Mouse (Mus musculus) hindbrain, embryonic 12.5 days (tissue): Measurements from ENCODE around the gene Fat1. TPM values are rescaled to one million over a fixed set of nuclear protein-coding genes. Genes with fewer than 3 reads are reported as not detected.

Experiments
- ATAC-seq: fragments of 200-750 bp; cut with Nextera tagmentation; 2 replicates; pipeline ENCODE4 v1.8.0; 2017; ENCODE audit warnings: moderate TSS enrichment; ENCODE audit not compliant: low FRiP score
- H3K27ac ChIP-seq: fragments of 300-500 bp; sonication (generic); 2 replicates; pipeline ENCODE4 v1.5.1; 2016; ENCODE audit warnings: mild to moderate bottlenecking
- H3K27me3 ChIP-seq: fragments of 300-500 bp; sonication (generic); 2 replicates; pipeline ENCODE4 v1.6.1; 2016; ENCODE audit warnings: mild to moderate bottlenecking
- H3K36me3 ChIP-seq: fragments of 300-500 bp; sonication (generic); 2 replicates; pipeline ENCODE4 v1.6.1; 2016; ENCODE audit warnings: mild to moderate bottlenecking
- H3K4me1 ChIP-seq: fragments of 300-500 bp; sonication (generic); 2 replicates; pipeline ENCODE4 v1.6.1; 2016
- H3K4me2 ChIP-seq: fragments of 300-500 bp; sonication (generic); replicated peaks from 2 replicates; pipeline ENCODE4 v1.6.1; 2016; ENCODE audit warnings: mild to moderate bottlenecking
- H3K4me3 ChIP-seq: fragments of 300-500 bp; sonication (generic); 2 replicates; pipeline ENCODE4 v1.5.1; 2016; ENCODE audit warnings: mild to moderate bottlenecking
- H3K9ac ChIP-seq: fragments of 300-500 bp; sonication (generic); 2 replicates; pipeline ENCODE4 v1.6.1; 2016; ENCODE audit warnings: mild to moderate bottlenecking, moderate library complexity
- H3K9me3 ChIP-seq: fragments of 300-500 bp; sonication (generic); replicated peaks from 2 replicates; pipeline ENCODE4 v1.6.1; 2016; ENCODE audit warnings: mild to moderate bottlenecking
- WGBS: fragments of 180-500 bp; shearing (Covaris S2); methylation state at CpG from one replicate; pipeline ENCODE4 v1.1.7; 2016; 5-methylcytosine and 5-hydroxymethylcytosine counted together
- polyA plus RNA-seq: library from polyadenylated mRNA; unstranded; fragments of >200 nt; fragmentation: Nextera tagmentation; extraction: Ambion mirVana; gene quantifications from 2 replicates; pipeline ENCODE4 v1.2.1, GENCODE M21; 2016

Fat1 gene
- polyA plus RNA-seq, 1 experiment from 2014 or later: 19.6 TPM

DNA sequence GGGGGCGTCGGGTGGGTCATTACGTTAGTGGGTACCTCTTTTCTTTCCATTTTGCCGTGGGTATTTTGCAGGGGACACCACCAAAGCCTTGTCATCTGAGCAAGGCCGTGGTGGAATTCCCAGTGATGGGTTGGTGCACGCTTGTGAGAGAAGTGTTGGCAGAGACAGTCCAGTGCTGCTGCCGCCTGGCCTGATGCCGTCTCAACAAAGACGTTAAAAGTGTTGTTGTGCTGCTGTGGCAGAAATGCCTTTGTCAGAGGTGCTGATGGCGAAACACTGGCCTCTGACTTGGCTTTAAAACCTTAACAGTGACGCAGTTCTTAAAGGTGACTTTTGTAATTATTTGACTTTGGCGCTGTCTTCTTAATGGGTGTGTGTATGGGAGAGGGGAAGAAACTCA, 34.8 kb downstream of the Fat1 start:
- peaks cover 26% of the 10 kb centered on the region for H3K4me1 ChIP-seq
- no peak overlapping the region for H3K27ac ChIP-seq
- no peak overlapping the region for H3K9ac ChIP-seq
- no peaks in the 10 kb centered on the region for H3K9me3 ChIP-seq
- no peak for ATAC-seq
- H3K27me3 ChIP-seq: no peaks in the 10 kb centered on the region
- no peak overlapping the region for H3K4me3 ChIP-seq
- no peak overlapping the region for H3K4me2 ChIP-seq
- no peaks in the 10 kb centered on the region for H3K36me3 ChIP-seq
- WGBS: 27% methylated on average over 12 of the region's 12 CpGs

GRCm38 (mm10) chr8:44971346-44971745, 36.1 kb downstream of the Fat1 start:
- WGBS: 10% methylated on average over 6 of the region's 6 CpGs
- Histone ChIP-seq H3K36me3 (no peaks in the 10 kb centered on the region; the same call in 1 of the 2 replicates), H3K27me3 (no peaks in the 10 kb centered on the region), H3K4me3 (no peak overlapping the region), H3K4me1 (peaks cover 26% of the 10 kb centered on the region), H3K4me2 (no peak overlapping the region), H3K27ac (no peak overlapping the region), H3K9me3 (no peaks in the 10 kb centered on the region), H3K9ac (no peak overlapping the region)
- ATAC-seq: no peak

- H3K4me1 ChIP-seq: peaks cover 26% of the 10 kb centered on the region
- H3K36me3 ChIP-seq: no peaks in the 10 kb centered on the region; the same call in 1 of the 2 replicates
- H3K27me3 ChIP-seq: no peaks in the 10 kb centered on the region
- WGBS: 35% methylated on average over 5 of the region's 5 CpGs
- H3K27ac ChIP-seq: no peak overlapping the region
- ATAC-seq: no peak
- H3K9me3 ChIP-seq: no peaks in the 10 kb centered on the region
- H3K4me3 ChIP-seq: no peak overlapping the region
- H3K9ac ChIP-seq: no peak overlapping the region
- no peak overlapping the region for H3K4me2 ChIP-seq
Observed at GRCm38 (mm10) chr8:44971964-44972363, 36.7 kb downstream of the Fat1 start.

DNA sequence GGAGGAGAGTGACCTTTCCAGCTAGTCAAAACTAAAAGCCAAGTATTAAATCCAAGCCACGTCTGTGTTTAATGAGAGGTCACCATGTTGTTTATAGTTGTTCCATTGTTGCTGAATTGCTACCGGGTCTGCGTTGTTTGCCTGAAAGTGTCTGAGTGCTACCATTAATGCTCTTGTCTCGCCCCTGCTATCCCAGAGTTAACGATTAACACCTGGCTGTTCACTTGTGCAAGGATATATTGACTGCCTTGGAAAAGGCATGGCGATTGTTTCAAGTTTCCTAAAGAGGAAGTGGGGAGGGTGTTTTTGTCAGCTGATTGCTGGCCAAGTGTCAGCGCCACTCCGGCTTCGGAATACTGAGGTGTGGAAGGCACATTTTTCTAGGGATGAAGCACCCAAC, 39.9 kb downstream of the Fat1 start:
- H3K27ac ChIP-seq: no peak overlapping the region
- no peak overlapping the region for H3K9ac ChIP-seq
- WGBS: 52% methylated on average over 9 of the region's 9 CpGs
- H3K36me3 ChIP-seq: no peaks in the 10 kb centered on the region; the same call in 1 of the 2 replicates
- no peak overlapping the region for H3K4me2 ChIP-seq
- H3K9me3 ChIP-seq: no peaks in the 10 kb centered on the region
- no peak overlapping the region for H3K4me3 ChIP-seq
- peaks cover 34% of the 10 kb centered on the region for H3K4me1 ChIP-seq
- ATAC-seq: no peak
- H3K27me3 ChIP-seq: no peaks in the 10 kb centered on the region

DNA sequence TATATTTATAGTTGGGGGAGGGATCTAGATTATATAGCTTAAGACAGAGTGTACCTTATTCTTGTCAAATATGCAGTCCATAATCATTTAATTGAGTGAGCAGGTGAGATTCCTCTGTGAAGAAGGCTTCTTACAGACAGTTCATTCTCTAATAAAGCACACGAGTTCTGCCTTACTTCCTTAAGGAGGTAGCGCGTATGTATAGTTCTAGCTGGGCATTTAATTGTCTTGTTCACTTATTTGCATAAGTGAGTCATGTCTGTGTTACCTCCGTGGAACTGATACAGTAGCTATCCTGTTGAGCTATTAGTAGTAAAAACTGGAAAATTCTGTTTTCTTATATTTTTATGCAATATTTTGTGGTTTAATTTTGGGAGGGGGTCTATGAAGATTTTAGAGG, 40.4 kb downstream of the Fat1 start:
- peaks cover 33% of the 10 kb centered on the region for H3K4me1 ChIP-seq
- no peak overlapping the region for H3K4me2 ChIP-seq
- H3K27me3 ChIP-seq: no peaks in the 10 kb centered on the region
- H3K36me3 ChIP-seq: no peaks in the 10 kb centered on the region; the same call in 1 of the 2 replicates
- 87% methylated on average over 4 of the region's 4 CpGs for WGBS
- H3K4me3 ChIP-seq: no peak overlapping the region
- H3K27ac ChIP-seq: no peak overlapping the region
- H3K9me3 ChIP-seq: no peaks in the 10 kb centered on the region
- no peak for ATAC-seq
- no peak overlapping the region for H3K9ac ChIP-seq

DNA sequence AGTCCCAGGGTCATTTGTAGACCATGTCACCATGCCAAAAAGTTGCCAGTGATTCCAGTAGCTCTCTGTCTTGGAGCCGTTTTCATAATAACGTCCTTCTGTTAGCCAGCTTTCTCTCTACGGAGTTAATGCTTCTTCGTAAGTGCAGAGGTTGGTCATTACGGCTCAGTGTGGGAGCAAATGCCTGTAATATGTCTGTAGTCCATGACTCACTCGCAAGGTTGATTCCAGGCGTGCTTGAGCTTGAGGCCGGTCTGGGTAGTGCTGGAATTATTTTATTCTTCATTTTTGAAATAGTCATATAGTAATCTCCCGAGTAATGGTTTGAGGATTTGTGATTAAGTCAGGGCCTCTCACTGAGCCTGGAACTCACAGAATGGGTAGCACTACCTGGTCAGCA, 43.4 kb downstream of the Fat1 start:
- Histone ChIP-seq H3K4me2 (no peak overlapping the region), H3K27ac (no peak overlapping the region), H3K9ac (no peak overlapping the region), H3K27me3 (no peaks in the 10 kb centered on the region), H3K4me3 (no peak overlapping the region), H3K4me1 (peaks cover 25% of the 10 kb centered on the region), H3K9me3 (no peaks in the 10 kb centered on the region), H3K36me3 (no peaks in the 10 kb centered on the region; the same call in 1 of the 2 replicates)
- ATAC-seq: no peak
- 86% methylated on average over 9 of the region's 9 CpGs for WGBS

DNA sequence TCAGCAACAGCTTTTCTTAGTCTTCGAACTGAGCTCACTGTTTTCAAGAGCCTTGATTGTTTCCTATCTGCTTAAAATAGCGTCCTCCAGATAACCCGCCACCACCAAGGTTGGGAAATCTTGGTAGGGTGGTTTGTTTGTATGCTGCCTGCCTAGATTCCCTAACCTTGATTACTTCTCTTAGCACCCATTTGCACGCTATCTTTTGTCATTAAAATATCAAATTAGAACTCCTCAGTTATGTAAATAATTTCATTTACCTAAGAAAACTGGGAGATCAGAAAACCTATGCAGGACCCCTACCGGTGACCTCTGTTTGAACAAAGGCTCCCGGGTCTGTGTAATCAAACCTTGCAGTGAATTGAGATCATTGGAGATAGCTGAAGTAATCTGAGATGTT, 44.0 kb downstream of the Fat1 start:
- ATAC-seq: no peak
- Histone ChIP-seq H3K36me3 (no peaks in the 10 kb centered on the region; the same call in 1 of the 2 replicates), H3K4me3 (no peak overlapping the region), H3K4me2 (no peak overlapping the region), H3K27me3 (no peaks in the 10 kb centered on the region), H3K4me1 (peaks cover 25% of the 10 kb centered on the region), H3K9me3 (no peaks in the 10 kb centered on the region), H3K27ac (peak overlapping the region; percentile 55; the same call in 1 of the 2 replicates), H3K9ac (no peak overlapping the region)
- 26% methylated on average over 6 of the region's 6 CpGs for WGBS

- Histone ChIP-seq H3K9me3 (no peaks in the 10 kb centered on the region), H3K9ac (no peak overlapping the region), H3K4me2 (no peak overlapping the region), H3K36me3 (no peaks in the 10 kb centered on the region; the same call in 1 of the 2 replicates), H3K27me3 (no peaks in the 10 kb centered on the region), H3K27ac (peak overlapping the region; percentile 55; the same call in 1 of the 2 replicates), H3K4me3 (no peak overlapping the region), H3K4me1 (peaks cover 20% of the 10 kb centered on the region)
- 34% methylated on average over 12 of the region's 12 CpGs for WGBS
- peak; percentile 82 for ATAC-seq
Observed at GRCm38 (mm10) chr8:44980030-44980429, 44.8 kb downstream of the Fat1 start.

GRCm38 (mm10) chr8:44985326-44986288, 50.4 kb downstream of the Fat1 start:
- Histone ChIP-seq H3K9me3 (no peaks in the 10 kb centered on the region), H3K4me1 (peaks cover 12% of the 10 kb centered on the region), H3K36me3 (no peaks in the 10 kb centered on the region; the same call in 1 of the 2 replicates), H3K9ac (no peak overlapping the region), H3K4me3 (no peak overlapping the region), H3K27me3 (no peaks in the 10 kb centered on the region), H3K4me2 (no peak overlapping the region), H3K27ac (no peak overlapping the region)
- WGBS: 27% methylated on average over 10 of the region's 10 CpGs
- ATAC-seq: peak; percentile 77

DNA sequence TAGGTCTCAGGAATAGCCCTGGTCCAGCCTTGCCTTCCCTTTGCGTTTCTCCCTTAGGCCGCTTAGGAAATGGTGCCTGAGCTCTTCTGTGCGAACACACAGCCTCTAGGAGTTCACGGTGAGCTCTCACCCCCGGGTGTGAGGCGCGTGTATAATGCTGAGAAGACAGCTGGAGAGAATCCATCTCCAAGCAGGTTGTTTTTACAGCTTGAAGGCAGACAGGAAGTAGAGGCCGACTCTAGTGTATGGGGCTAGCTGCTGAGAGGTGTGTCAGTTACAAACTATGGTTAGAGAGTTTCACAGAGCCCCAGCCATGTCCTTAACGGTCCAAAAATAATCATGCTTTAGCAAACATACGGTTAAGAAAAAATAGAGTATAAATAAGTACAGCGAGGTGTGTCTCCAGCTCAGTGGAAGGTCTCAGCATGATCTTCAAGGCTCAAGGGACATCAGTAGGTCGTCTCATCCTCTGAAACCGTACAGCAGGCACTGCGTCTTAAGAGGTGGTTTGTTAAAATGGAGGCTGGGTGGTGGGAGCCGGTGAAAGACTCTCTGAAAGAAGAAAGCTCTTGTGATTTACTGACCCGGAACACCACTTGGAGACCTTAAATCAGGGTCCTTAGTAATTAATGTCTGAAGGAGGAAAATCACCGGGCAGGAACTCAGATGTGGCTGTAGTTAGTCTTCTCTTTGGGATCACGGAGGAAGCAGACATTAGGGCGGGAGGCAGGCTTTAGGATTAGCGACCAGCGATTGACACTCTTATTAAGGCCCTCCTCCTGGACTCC, 56.6 kb downstream of the Fat1 start:
- 35% methylated on average over 21 of the region's 21 CpGs for WGBS
- no peak overlapping the region for H3K4me3 ChIP-seq
- H3K4me2 ChIP-seq: peak overlapping the region; percentile 4; the same call in 1 of the 2 replicates
- no peaks in the 10 kb centered on the region for H3K27me3 ChIP-seq
- H3K4me1 ChIP-seq: peaks cover 44% of the 10 kb centered on the region
- H3K36me3 ChIP-seq: no peaks in the 10 kb centered on the region; the same call in 1 of the 2 replicates
- no peak overlapping the region for H3K27ac ChIP-seq
- H3K9ac ChIP-seq: no peak overlapping the region
- no peak for ATAC-seq
- H3K9me3 ChIP-seq: no peaks in the 10 kb centered on the region

GRCm38 (mm10) chr8:44992664-44993063, 57.4 kb downstream of the Fat1 start:
- Histone ChIP-seq H3K4me3 (no peak overlapping the region), H3K9me3 (no peaks in the 10 kb centered on the region), H3K4me1 (peaks cover 45% of the 10 kb centered on the region), H3K9ac (0 out of 2 replicates have a peak overlapping the region, but pooled peaks have one; percentile 1), H3K27ac (no peak overlapping the region), H3K27me3 (no peaks in the 10 kb centered on the region), H3K36me3 (no peaks in the 10 kb centered on the region; the same call in 1 of the 2 replicates), H3K4me2 (no peak overlapping the region)
- no peak for ATAC-seq
- WGBS: 57% methylated on average over 6 of the region's 6 CpGs

DNA sequence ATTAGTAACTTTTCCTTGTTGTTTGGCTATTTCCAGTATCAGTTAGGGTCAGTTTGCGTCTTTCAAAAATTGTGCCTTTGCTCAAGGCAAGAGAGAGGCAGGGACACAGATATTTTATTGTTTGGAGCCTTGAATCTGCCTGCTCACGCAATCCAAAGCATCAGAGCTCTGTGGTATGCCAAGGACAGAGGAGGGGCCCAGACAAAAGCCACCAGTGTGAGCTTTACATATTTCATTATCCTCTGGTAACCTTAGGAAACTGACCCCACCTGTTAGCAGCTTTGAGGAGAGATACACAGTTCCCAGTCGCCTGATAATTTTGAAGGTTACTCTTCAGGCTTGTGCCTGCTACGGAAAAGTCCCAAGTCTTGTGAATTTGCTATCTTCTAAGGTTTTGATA, 58.1 kb downstream of the Fat1 start:
- no peaks in the 10 kb centered on the region for H3K27me3 ChIP-seq
- H3K27ac ChIP-seq: no peak overlapping the region
- no peak overlapping the region for H3K4me3 ChIP-seq
- ATAC-seq: no peak
- H3K36me3 ChIP-seq: no peaks in the 10 kb centered on the region; the same call in 1 of the 2 replicates
- no peak overlapping the region for H3K4me2 ChIP-seq
- no peak overlapping the region for H3K9ac ChIP-seq
- peaks cover 52% of the 10 kb centered on the region for H3K4me1 ChIP-seq
- H3K9me3 ChIP-seq: no peaks in the 10 kb centered on the region
- 44% methylated on average over 4 of the region's 4 CpGs for WGBS
